Mouse (Mus musculus): Measurements from ENCODE around the gene Serpina1d.
"Not testable (repeated sequence)": the region's sequence is repeated elsewhere in the genome, so short reads cannot be mapped to it uniquely, and the experiment has no call there.

Serpina1d gene

DNA sequence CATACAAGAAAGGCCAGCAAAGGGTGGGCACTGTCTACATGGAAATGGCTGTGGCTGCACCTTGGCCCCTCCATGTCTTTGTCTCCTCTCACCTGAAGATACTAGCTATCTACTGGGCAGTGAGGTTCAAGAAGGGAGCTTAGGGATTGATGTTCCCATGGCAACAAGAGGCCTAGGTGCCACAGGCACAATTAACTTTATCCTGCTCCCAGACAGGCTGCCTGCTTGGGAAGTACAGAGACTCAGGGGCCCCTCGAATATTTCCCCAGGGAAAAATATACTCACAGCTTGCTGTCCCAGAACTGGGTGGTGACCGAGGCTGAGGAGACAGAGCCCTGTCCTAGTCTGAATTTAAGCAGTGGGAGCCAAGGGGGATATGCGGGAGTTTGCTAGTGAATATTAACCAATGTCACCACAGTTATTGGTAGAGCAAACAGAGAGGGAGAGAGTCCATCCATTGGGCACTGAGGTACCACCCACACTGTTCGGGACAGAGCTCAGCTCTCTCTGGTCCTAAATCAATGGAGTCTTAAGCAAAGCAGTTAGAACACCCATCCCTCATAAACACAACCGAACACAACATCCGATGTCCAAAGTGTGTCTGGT, at the start of gene Serpina1d:
Serpina1d (minus strand) TSS at position 347 of the 606 bp plus-strand sequence.
- not testable (repeated sequence) for DNase-seq (ENCODE audit: low spot score in 2 of 2)

DNA sequence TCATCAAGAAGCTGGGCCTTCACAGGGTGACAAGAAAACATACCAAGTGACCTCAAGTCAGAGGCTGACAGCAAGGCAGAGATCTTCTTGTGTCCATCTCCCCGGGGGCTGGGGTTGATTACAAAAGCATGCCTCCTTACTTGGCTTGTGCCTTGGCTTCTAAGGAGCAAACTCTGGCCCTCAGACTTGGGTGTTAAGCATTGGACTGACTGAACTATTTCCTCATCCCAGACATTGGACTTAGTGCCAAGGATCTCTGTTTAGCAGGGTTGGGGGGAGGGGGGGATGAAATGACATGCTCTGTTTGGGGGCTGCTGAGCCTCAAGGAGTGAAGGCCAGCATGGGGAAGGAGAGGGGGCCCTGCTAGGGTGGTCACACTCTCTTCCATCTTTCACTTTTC, 2.8 kb downstream of the Serpina1d start:
- not testable (repeated sequence) for DNase-seq (ENCODE audit: low spot score in 2 of 2)

DNA sequence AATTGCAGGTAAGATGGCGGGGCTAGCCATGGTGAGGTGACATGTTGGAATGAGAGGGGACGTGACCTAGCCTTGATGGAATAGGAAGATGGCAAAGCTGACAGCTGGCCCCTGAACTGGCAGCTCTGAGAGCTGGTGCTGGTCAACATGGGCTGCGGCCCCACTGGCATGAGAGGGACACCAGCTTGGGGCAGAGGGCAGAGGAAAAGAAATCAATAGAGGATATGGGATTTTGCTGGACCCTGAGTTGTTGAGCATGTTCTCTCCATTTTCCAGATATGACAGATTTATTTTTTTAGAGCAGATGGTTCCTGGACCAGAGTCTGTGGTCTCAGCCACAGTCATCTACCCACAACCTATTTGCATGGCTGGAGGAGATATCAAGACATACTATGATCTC, 10.3 kb downstream of the Serpina1d start:
- not testable (repeated sequence) for DNase-seq (ENCODE audit: low spot score in 2 of 2)

DNA sequence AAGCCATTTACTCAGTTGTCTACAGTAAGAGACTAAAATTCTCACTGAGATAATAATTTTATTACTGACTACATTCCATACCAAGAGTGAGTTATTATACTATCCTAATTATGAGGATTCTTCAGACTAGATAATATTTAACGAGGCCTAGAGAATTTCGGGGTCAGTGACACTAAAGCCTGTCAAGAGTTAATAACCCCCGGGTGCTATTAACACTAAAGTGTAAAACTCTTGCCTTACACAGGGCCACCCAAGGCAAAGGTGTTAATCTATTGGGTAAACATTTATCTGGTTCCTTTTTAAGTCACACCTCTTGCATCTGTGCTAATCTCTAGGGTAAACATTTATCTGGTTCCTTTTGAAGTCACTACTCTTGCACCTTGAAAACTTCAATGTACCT, 13.1 kb downstream of the Serpina1d start:
- not testable (repeated sequence) for DNase-seq (ENCODE audit: low spot score in 2 of 2)

DNA sequence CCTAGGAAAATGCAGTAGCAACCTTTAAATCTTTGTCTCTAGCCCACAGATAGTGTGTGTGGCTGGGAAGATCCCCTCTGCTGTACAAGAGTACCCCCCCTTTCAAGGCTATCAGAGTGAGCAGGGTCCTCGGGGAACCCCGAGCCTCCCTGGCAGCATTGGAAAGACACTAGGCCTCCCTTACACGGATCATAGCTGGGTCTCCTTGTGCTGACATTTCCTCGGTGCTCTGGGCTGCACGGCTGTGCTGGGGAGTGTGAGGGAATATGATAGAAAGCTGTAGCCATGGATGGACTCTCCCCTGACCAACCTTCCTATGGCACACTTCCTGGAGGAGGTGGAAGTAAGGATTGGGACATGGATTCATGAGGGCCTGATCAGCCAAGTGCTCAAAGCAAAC, 27.4 kb downstream of the Serpina1d start:
- DNase-seq (ENCODE audit: low spot score in 2 of 2) = not testable (repeated sequence)

DNA sequence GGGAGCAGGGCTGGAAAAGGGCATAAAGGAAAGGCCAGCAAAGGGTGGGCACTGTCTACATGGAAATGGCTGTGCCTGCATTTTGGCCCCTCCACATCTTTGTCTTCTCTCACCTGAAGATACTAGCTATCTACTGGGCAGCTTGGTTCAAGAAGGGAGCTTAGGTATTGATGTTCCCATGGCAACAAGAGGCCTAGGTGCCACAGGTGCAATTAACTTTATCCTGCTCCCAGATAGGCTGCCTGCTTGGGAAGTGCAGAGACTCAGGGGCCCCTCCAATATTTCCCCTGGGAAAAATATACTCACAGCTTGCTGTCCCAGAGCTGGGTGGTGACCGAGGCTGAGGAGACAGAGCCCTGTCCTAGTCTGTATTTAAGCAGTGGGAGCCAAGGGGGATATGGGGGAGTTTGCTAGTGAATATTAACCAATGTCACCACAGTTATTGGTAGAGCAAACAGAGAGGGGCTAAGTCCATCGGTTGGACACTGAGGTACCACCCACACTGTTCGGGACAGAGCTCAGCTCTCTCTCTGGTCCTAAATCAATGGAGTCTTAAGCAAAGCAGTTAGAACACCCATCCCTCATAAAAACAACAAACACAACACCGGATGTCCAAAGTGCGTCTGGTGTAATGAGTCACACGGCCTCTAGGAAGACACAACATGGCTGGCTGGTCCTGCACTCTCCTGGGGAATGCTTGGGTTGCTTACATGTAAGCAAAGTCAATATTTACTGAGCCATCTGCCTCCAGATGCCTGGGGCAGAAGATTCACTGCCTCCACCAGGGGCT, 35.4 kb downstream of the Serpina1d start:
- DNase-seq (ENCODE audit: low spot score in 2 of 2) = not testable (repeated sequence)

DNA sequence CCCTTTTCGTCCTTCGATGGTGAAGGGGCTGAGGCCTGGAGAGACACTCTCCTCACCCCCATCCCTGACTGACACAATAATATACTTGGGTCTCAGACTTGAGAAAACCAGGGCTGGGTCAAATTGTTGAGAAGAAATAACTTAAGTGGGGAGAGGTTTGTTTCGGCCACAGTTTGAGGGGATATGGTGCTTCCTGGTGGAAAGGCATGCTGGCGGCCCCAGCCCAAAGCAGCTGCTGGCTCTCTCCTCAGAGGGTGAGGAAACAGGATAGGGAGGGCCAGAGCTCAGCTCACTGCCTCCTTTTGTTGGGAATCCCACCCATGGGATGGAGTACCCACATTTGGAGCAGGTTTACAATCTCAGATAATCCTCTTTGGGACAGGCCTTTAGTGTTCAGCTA, 37.8 kb downstream of the Serpina1d start:
- not testable (repeated sequence) for DNase-seq (ENCODE audit: low spot score in 2 of 2)

DNA sequence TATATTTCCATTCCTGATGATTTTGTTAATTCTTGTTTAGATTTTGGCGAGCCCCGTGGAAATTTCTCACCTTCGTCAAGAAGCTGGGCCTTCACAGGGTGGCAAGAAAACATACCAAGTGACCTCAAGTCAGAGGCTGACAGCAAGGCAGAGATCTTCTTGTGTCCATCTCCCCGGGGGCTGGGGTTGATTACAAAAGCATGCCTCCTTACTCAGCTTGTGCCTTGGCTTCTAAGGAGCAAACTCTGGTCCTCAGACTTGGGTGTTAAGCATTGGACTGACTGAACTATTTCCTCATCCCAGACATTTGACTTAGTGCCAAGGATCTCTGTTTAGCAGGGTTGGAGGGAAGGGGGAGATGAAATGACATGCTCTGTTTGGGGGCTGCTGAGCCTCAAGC, 38.3 kb downstream of the Serpina1d start:
- not testable (repeated sequence) for DNase-seq (ENCODE audit: low spot score in 2 of 2)
